Mouse (Mus musculus): ENCODE measurements around the gene Spata2. TPM values are rescaled to one million over a fixed set of nuclear protein-coding genes. Genes with fewer than 3 reads are reported as not detected.

The Spata2 gene
- polyA plus RNA-seq, 1 experiment from 2014 or later, result 16.0 TPM

DNA sequence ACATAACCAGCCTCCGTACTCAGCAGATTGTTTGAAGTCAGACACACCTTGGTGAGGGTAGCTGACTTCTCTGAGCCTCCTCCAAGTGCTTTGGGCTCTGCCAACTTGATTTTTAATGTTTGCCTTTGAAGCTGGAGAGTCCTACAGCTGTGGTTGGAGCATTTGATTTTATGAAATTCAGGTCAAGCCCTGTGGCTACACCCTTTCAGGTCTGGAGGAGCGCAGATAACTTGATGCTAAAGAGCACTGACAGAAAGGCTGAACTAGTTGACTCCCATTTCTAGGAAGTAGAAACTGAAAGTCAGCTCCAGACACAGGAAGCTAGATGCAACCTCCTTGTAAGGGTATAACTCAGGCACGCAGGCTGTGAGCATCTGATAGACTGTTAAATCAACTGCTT lies 12.4 kb upstream of the Spata2 start:
- Histone ChIP-seq H3K4me3 (ENCODE audit: low read depth, low read length) (no peak overlapping the region), H3K36me3 (ENCODE audit: control insufficient read depth, insufficient read depth, low read length) (peaks cover 10% of the 10 kb centered on the region), H3K4me2 (ENCODE audit: low read depth, severe bottlenecking) (no peak overlapping the region), H3K4me1 (ENCODE audit: control insufficient read depth, insufficient read depth, low read length) (peaks cover 11% of the 10 kb centered on the region), H3K9me3 (ENCODE audit: control insufficient read depth, low read length) (no peaks in the 10 kb centered on the region), H3K27ac (replicated peaks; ENCODE audit: low read depth, low read length) (no peak overlapping the region), H3K27me3 (ENCODE audit: control insufficient read depth, insufficient read depth, low read length) (no peaks in the 10 kb centered on the region), H3K9ac (ENCODE audit: low read length) (no peak overlapping the region)
- ATAC-seq (ENCODE audit: insufficient number of reproducible peaks, low FRiP score, low TSS enrichment, low read depth) (no peak), DNase-seq (ENCODE audit: low spot score) (no peak)
- WGBS, result 90% methylated on average over 3 of the region's 3 CpGs

DNA sequence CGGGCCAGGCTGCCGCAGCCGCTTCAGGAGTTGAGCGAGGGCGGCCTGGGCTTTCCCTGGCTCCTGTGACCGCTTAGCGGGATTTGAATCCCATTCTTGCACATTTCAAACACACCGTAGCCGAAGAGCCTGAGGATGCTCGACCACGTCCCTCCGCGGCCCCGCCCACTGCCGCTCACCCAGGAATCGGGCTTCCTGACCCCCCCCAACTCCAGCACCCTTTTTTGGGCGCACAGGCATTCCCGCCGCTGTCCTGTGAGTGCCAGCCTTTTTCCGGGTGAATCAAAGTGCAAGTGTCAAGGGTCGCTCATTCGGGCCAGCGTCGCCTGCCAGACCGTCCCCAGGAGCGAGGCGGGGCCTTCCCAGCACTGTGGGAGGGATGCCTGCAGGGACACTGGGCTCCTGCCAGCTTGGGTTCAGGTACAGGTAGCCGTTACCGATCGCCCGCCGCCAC lies 11.2 kb upstream of the Spata2 start:
- no peaks in the 10 kb centered on the region for H3K27me3 ChIP-seq (ENCODE audit: control insufficient read depth, insufficient read depth, low read length)
- peak overlapping the region; percentile 70 for H3K27ac ChIP-seq (replicated peaks; ENCODE audit: low read depth, low read length)
- DNase-seq (ENCODE audit: low spot score), result peak; percentile 60
- H3K9me3 ChIP-seq (ENCODE audit: control insufficient read depth, low read length), result no peaks in the 10 kb centered on the region
- peaks cover 11% of the 10 kb centered on the region for H3K4me1 ChIP-seq (ENCODE audit: control insufficient read depth, insufficient read depth, low read length)
- peaks cover 8% of the 10 kb centered on the region for H3K36me3 ChIP-seq (ENCODE audit: control insufficient read depth, insufficient read depth, low read length)
- H3K4me2 ChIP-seq (ENCODE audit: low read depth, severe bottlenecking), result peak overlapping the region; percentile 72
- peak overlapping the region; percentile 99 for H3K4me3 ChIP-seq (ENCODE audit: low read depth, low read length)
- ATAC-seq (ENCODE audit: insufficient number of reproducible peaks, low FRiP score, low TSS enrichment, low read depth), result 0 out of 2 replicates have a peak, but pooled peaks have one; percentile 14
- peak overlapping the region; percentile 91 for H3K9ac ChIP-seq (ENCODE audit: low read length)
- WGBS, result under 1% methylated on average over 30 of the region's 32 CpGs

GRCm38 (mm10) chr2:167503253-167503895 lies 10.7 kb upstream of the Spata2 start:
- peak overlapping the region; percentile 91 for H3K9ac ChIP-seq (ENCODE audit: low read length)
- peak overlapping the region; percentile 72 for H3K4me2 ChIP-seq (ENCODE audit: low read depth, severe bottlenecking)
- peaks cover 11% of the 10 kb centered on the region for H3K4me1 ChIP-seq (ENCODE audit: control insufficient read depth, insufficient read depth, low read length)
- H3K27ac ChIP-seq (replicated peaks; ENCODE audit: low read depth, low read length), result peak overlapping the region; percentile 70
- ATAC-seq (ENCODE audit: insufficient number of reproducible peaks, low FRiP score, low TSS enrichment, low read depth), result peak; percentile 88
- H3K9me3 ChIP-seq (ENCODE audit: control insufficient read depth, low read length), result no peaks in the 10 kb centered on the region
- DNase-seq (ENCODE audit: low spot score), result peak; percentile 92
- under 1% methylated on average over 69 of the region's 85 CpGs for WGBS
- H3K27me3 ChIP-seq (ENCODE audit: control insufficient read depth, insufficient read depth, low read length), result no peaks in the 10 kb centered on the region
- peak overlapping the region; percentile 99 for H3K4me3 ChIP-seq (ENCODE audit: low read depth, low read length)
- H3K36me3 ChIP-seq (ENCODE audit: control insufficient read depth, insufficient read depth, low read length), result peaks cover 4% of the 10 kb centered on the region; the same call in 1 of the 2 replicates

DNA sequence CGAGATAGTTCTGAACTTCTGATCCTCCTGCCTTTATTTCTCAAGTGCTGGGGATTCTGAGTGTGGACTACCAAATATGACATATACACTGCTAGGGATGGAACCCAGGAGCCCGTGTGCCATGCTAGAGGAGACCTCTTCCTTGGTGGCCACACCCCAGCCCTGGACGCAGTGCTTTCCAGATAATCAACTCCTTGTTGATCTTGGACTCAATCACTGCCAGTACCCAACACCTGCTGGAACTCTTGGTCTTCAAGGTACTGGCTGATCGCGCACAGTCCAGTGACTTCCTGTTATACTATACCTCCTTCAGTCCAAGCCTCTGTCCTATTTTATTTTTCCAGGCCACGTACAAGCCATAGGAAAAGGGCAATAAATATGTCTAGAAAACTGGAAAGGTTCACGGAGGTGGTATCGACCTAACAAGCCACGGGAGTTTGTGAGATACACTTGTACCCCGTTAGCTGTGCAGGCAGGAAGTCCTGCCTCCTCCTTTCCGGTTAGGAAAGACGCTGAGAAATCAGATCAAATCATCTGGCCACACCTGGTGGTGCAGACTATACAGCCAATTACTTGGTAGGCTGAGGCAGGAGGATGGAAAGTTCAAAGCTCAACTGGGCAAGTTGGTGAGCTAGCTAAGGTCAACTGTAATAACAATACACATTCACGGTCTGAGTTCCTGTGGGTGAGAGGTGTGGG lies 10.0 kb upstream of the Spata2 start:
- Histone ChIP-seq H3K27ac (replicated peaks; ENCODE audit: low read depth, low read length) (no peak overlapping the region), H3K36me3 (ENCODE audit: control insufficient read depth, insufficient read depth, low read length) (no peaks in the 10 kb centered on the region), H3K27me3 (ENCODE audit: control insufficient read depth, insufficient read depth, low read length) (no peaks in the 10 kb centered on the region), H3K4me1 (ENCODE audit: control insufficient read depth, insufficient read depth, low read length) (peaks cover 11% of the 10 kb centered on the region), H3K9ac (ENCODE audit: low read length) (peak overlapping the region; percentile 91; the same call in 1 of the 2 replicates), H3K9me3 (ENCODE audit: control insufficient read depth, low read length) (no peaks in the 10 kb centered on the region), H3K4me2 (ENCODE audit: low read depth, severe bottlenecking) (peak overlapping the region; percentile 72; the same call in 1 of the 2 replicates), H3K4me3 (ENCODE audit: low read depth, low read length) (peak overlapping the region; percentile 99)
- 48% methylated on average over 13 of the region's 13 CpGs for WGBS
- ATAC-seq (ENCODE audit: insufficient number of reproducible peaks, low FRiP score, low TSS enrichment, low read depth) (0 out of 2 replicates have a peak, but pooled peaks have one; percentile 2), DNase-seq (ENCODE audit: low spot score) (no peak)

DNA sequence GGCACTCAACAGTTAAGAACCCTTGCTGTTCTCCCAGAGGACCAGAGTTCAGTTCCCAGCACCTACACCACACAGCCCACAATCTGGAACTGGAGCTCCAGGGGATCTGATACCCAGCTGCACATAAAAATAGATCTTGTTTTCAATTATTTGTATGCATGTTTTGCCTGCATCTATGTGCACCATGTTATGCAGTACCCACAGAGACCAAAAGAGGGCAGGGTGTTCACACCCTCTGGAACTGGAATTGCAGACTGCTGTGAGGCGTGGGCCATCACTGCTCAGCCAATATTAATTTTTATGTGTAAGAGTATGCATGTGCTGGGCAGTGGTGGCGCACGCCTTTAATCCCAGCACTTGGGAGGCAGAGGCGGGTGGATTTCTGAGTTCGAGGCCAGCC lies 4.6 kb upstream of the Spata2 start:
- Histone ChIP-seq H3K4me3 (ENCODE audit: low read depth, low read length) (no peak overlapping the region), H3K4me1 (ENCODE audit: control insufficient read depth, insufficient read depth, low read length) (no peaks in the 10 kb centered on the region), H3K27me3 (ENCODE audit: control insufficient read depth, insufficient read depth, low read length) (no peaks in the 10 kb centered on the region), H3K36me3 (ENCODE audit: control insufficient read depth, insufficient read depth, low read length) (no peaks in the 10 kb centered on the region), H3K9me3 (ENCODE audit: control insufficient read depth, low read length) (no peaks in the 10 kb centered on the region), H3K9ac (ENCODE audit: low read length) (no peak overlapping the region), H3K27ac (replicated peaks; ENCODE audit: low read depth, low read length) (no peak overlapping the region), H3K4me2 (ENCODE audit: low read depth, severe bottlenecking) (no peak overlapping the region)
- ATAC-seq (ENCODE audit: insufficient number of reproducible peaks, low FRiP score, low TSS enrichment, low read depth), result no peak
- WGBS, result 79% methylated on average over 5 of the region's 5 CpGs
- peak; percentile 55 for DNase-seq (ENCODE audit: low spot score)

- H3K27me3 ChIP-seq (ENCODE audit: control insufficient read depth, insufficient read depth, low read length), result no peaks in the 10 kb centered on the region
- H3K4me3 ChIP-seq (ENCODE audit: low read depth, low read length), result no peak overlapping the region
- DNase-seq (ENCODE audit: low spot score), result no peak
- no peak overlapping the region for H3K27ac ChIP-seq (replicated peaks; ENCODE audit: low read depth, low read length)
- H3K9me3 ChIP-seq (ENCODE audit: control insufficient read depth, low read length), result no peaks in the 10 kb centered on the region
- no peaks in the 10 kb centered on the region for H3K36me3 ChIP-seq (ENCODE audit: control insufficient read depth, insufficient read depth, low read length)
- ATAC-seq (ENCODE audit: insufficient number of reproducible peaks, low FRiP score, low TSS enrichment, low read depth), result no peak
- WGBS, result 87% methylated on average over 7 of the region's 7 CpGs
- H3K9ac ChIP-seq (ENCODE audit: low read length), result no peak overlapping the region
- H3K4me2 ChIP-seq (ENCODE audit: low read depth, severe bottlenecking), result no peak overlapping the region
- peaks cover 6% of the 10 kb centered on the region; the same call in 1 of the 2 replicates for H3K4me1 ChIP-seq (ENCODE audit: control insufficient read depth, insufficient read depth, low read length)
These were observed 3.8 kb upstream of the Spata2 start for GRCm38 (mm10) chr2:167496437-167496836.

GRCm38 (mm10) chr2:167491757-167492708 lies 654 bp downstream of the Spata2 start, which contains the start of gene Rnf114:
Gene Rnf114, plus strand, starts transcription at chr2:167492645.
- WGBS, result 4% methylated on average over 52 of the region's 52 CpGs
- peak within 1 kb of the TSS; percentile 94 for H3K4me3 ChIP-seq (ENCODE audit: low read depth, low read length)
- no peaks in the 10 kb centered on the region for H3K36me3 ChIP-seq (ENCODE audit: control insufficient read depth, insufficient read depth, low read length)
- peak within 1 kb of the TSS; percentile 85 for H3K9ac ChIP-seq (ENCODE audit: low read length)
- H3K27ac ChIP-seq (replicated peaks; ENCODE audit: low read depth, low read length), result peak within 1 kb of the TSS; percentile 92
- H3K27me3 ChIP-seq (ENCODE audit: control insufficient read depth, insufficient read depth, low read length), result no peaks in the 10 kb centered on the region
- ATAC-seq (ENCODE audit: insufficient number of reproducible peaks, low FRiP score, low TSS enrichment, low read depth), result 0 out of 2 replicates have a peak, but pooled peaks have one; percentile 14
- no peaks in the 10 kb centered on the region for H3K9me3 ChIP-seq (ENCODE audit: control insufficient read depth, low read length)
- H3K4me1 ChIP-seq (ENCODE audit: control insufficient read depth, insufficient read depth, low read length), result peaks cover 10% of the 10 kb centered on the region; the same call in 1 of the 2 replicates
- H3K4me2 ChIP-seq (ENCODE audit: low read depth, severe bottlenecking), result peak within 1 kb of the TSS; percentile 76
- DNase-seq (ENCODE audit: low spot score), result peak; percentile 33
